Mouse (Mus musculus): ENCODE measurements around the gene Bcar1. TPM values are rescaled to one million over a fixed set of nuclear protein-coding genes. Genes with fewer than 3 reads are reported as not detected.

The Bcar1 gene
- polyA plus RNA-seq, 1 experiment from 2014 or later: 46.6 TPM

DNA sequence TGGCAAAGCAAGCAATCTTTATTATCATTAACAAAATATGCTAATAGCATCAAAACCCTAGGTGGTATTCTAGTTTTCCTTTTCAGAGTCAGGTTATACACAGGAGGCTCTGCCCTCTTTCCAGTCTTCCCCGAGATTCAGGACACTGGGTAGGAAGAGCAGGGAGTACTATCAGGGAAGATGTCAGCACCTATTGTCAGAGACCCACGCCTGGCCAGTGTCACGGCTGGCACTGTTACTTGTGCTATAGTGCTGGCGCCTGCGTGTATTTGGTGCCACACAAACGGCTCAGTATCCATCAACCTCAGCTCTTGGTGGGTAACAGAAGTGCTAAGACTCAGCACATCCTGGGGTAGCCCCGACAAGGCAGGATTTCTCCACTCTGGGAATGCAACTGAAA, 29.4 kb upstream of the Bcar1 start:
- no peak for ATAC-seq (replicated peaks; ENCODE audit: insufficient number of reproducible peaks, low FRiP score, low TSS enrichment)
- H3K4me3 ChIP-seq (ENCODE audit: low read depth, low read length): no peak overlapping the region
- no peak overlapping the region for H3K4me2 ChIP-seq
- WGBS (ENCODE audit: insufficient replicate concordance): 27% methylated on average over 7 of the region's 7 CpGs
- H3K9me3 ChIP-seq (replicated peaks; ENCODE audit: control insufficient read depth, low read length): no peaks in the 10 kb centered on the region
- H3K36me3 ChIP-seq (ENCODE audit: control insufficient read depth, insufficient read depth, low read length): no peaks in the 10 kb centered on the region
- H3K27ac ChIP-seq (ENCODE audit: low read depth, low read length): 0 out of 2 replicates have a peak overlapping the region, but pooled peaks have one; percentile 17
- H3K27me3 ChIP-seq (ENCODE audit: control insufficient read depth, insufficient read depth, low read length): no peaks in the 10 kb centered on the region
- peaks cover 29% of the 10 kb centered on the region for H3K4me1 ChIP-seq (ENCODE audit: control insufficient read depth, insufficient read depth, low read length)
- no peak overlapping the region for H3K9ac ChIP-seq (ENCODE audit: low read depth, low read length)

DNA sequence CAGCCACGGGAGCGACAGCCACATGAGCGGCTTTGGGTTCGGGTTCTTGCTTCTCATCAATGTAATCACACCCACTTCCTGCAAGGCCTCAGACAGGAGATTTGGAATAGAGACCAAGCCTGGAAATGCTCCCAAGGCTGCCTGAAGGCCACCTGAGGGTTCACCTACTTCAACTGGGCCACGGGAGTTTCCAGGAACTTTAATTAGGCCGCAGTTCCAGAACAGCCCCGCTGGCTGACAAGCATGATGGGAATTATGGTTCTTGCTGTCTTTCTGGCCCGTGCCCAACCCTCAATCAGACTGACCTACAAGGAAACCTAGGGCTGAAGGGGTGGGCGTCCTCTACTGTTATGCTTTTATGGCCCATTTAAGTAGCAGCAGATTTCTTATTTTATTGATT, 28.5 kb upstream of the Bcar1 start:
- WGBS (ENCODE audit: insufficient replicate concordance): 78% methylated on average over 9 of the region's 9 CpGs
- Histone ChIP-seq H3K4me2 (no peak overlapping the region), H3K9me3 (replicated peaks; ENCODE audit: control insufficient read depth, low read length) (no peaks in the 10 kb centered on the region), H3K27me3 (ENCODE audit: control insufficient read depth, insufficient read depth, low read length) (no peaks in the 10 kb centered on the region), H3K9ac (ENCODE audit: low read depth, low read length) (no peak overlapping the region), H3K36me3 (ENCODE audit: control insufficient read depth, insufficient read depth, low read length) (no peaks in the 10 kb centered on the region), H3K4me1 (ENCODE audit: control insufficient read depth, insufficient read depth, low read length) (peaks cover 29% of the 10 kb centered on the region), H3K4me3 (ENCODE audit: low read depth, low read length) (no peak overlapping the region), H3K27ac (ENCODE audit: low read depth, low read length) (no peak overlapping the region)
- ATAC-seq (replicated peaks; ENCODE audit: insufficient number of reproducible peaks, low FRiP score, low TSS enrichment): no peak

DNA sequence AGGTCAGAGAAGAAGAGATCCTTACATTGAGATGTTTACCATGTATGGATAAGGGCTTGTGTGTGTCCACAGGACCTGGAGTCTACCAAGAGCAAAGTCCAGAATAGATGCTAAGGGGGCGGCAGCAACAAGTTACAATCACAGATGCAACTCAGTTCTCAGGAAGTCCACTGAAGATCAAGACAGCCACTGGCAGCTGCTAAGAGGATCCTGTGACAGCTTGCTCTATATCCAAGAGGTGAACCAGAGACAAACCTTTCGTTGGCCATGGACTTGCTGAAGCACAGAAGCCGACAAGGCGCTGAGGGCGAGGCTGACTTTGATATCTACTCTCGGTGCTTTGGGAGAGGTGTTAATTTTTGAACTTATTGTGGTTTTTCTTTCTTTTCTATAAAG, 28.0 kb upstream of the Bcar1 start:
- no peak for ATAC-seq (replicated peaks; ENCODE audit: insufficient number of reproducible peaks, low FRiP score, low TSS enrichment)
- Histone ChIP-seq H3K9me3 (replicated peaks; ENCODE audit: control insufficient read depth, low read length) (no peaks in the 10 kb centered on the region), H3K36me3 (ENCODE audit: control insufficient read depth, insufficient read depth, low read length) (no peaks in the 10 kb centered on the region), H3K4me3 (ENCODE audit: low read depth, low read length) (no peak overlapping the region), H3K4me1 (ENCODE audit: control insufficient read depth, insufficient read depth, low read length) (peaks cover 29% of the 10 kb centered on the region), H3K9ac (ENCODE audit: low read depth, low read length) (no peak overlapping the region), H3K27me3 (ENCODE audit: control insufficient read depth, insufficient read depth, low read length) (no peaks in the 10 kb centered on the region), H3K27ac (ENCODE audit: low read depth, low read length) (no peak overlapping the region), H3K4me2 (no peak overlapping the region)
- whole genome bisulfite sequencing (ENCODE audit: insufficient replicate concordance): 70% methylated on average over 6 of the region's 6 CpGs

DNA sequence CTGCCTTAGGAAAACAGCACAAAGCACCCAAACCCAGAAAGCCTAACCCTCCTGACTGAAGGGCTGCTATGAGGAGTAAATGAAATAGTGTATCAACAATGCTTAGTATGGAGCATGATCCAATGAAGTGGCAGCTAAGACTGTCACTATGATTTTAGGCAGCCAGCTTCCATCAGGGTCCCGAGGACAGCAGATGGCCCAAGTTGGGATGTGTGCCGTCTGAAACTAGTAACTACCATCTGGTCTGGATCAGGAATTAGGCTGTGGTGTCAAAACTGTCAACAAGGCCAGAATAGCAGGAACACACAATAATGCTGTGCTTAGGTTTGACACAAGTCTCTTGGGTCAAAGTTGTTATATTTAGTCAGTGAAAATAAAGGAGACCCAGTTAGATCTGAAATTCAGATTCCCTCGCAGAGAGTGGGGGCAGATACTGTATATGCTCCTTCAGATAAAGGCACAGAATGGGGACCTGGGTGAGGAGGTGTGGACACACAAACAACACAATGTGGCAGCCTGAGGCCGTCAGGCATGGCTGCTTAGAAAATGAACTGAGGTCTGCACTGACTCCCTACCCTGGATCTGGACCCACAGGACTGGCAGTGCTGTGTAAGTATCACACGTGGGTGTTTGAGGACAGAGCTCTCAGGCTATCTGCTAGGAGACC, 27.5 kb upstream of the Bcar1 start:
- Histone ChIP-seq H3K9me3 (replicated peaks; ENCODE audit: control insufficient read depth, low read length) (no peaks in the 10 kb centered on the region), H3K36me3 (ENCODE audit: control insufficient read depth, insufficient read depth, low read length) (no peaks in the 10 kb centered on the region), H3K27me3 (ENCODE audit: control insufficient read depth, insufficient read depth, low read length) (no peaks in the 10 kb centered on the region), H3K4me1 (ENCODE audit: control insufficient read depth, insufficient read depth, low read length) (peaks cover 29% of the 10 kb centered on the region), H3K27ac (ENCODE audit: low read depth, low read length) (no peak overlapping the region), H3K9ac (ENCODE audit: low read depth, low read length) (no peak overlapping the region), H3K4me3 (ENCODE audit: low read depth, low read length) (no peak overlapping the region), H3K4me2 (no peak overlapping the region)
- ATAC-seq (replicated peaks; ENCODE audit: insufficient number of reproducible peaks, low FRiP score, low TSS enrichment): no peak
- 56% methylated on average over 5 of the region's 5 CpGs for WGBS (ENCODE audit: insufficient replicate concordance)

DNA sequence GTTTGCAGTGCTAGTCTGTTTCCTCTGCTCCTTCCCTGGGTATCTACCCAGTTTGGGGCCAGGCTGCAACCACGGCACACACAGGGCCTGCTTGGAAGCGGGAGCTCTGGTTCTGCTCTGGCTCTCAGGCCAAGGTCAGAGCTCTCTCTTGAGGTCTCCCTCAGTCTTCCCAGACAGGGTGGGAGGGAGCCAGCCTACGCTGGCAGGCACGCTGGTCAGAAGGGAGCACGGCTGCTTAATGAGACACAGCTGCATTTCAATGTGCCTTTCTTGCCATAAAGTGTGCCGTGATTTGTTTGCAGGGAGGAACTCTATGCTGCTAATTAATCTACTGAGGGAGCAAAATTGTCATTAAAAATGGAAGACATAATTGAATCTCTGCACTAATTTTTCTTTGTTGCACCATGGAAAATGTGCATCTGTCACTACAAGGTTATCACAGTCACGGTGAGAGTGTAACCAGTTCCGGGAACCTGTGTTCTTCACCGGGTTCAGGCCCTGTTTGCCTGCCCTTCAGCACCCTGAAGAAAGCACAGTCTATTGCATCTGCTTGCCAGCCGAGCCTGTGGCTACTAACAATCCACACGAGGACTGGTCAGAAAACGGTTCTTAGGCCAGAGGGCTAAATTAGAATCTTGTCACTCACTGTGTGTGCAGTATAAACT, 26.3 kb upstream of the Bcar1 start:
- H3K27me3 ChIP-seq (ENCODE audit: control insufficient read depth, insufficient read depth, low read length): no peaks in the 10 kb centered on the region
- no peak overlapping the region for H3K4me2 ChIP-seq
- no peaks in the 10 kb centered on the region for H3K9me3 ChIP-seq (replicated peaks; ENCODE audit: control insufficient read depth, low read length)
- WGBS (ENCODE audit: insufficient replicate concordance): 58% methylated on average over 12 of the region's 12 CpGs
- peaks cover 5% of the 10 kb centered on the region for H3K36me3 ChIP-seq (ENCODE audit: control insufficient read depth, insufficient read depth, low read length)
- ATAC-seq (replicated peaks; ENCODE audit: insufficient number of reproducible peaks, low FRiP score, low TSS enrichment): no peak
- H3K9ac ChIP-seq (ENCODE audit: low read depth, low read length): no peak overlapping the region
- peaks cover 29% of the 10 kb centered on the region for H3K4me1 ChIP-seq (ENCODE audit: control insufficient read depth, insufficient read depth, low read length)
- no peak overlapping the region for H3K4me3 ChIP-seq (ENCODE audit: low read depth, low read length)
- peak overlapping the region; percentile 22; the same call in 1 of the 2 replicates for H3K27ac ChIP-seq (ENCODE audit: low read depth, low read length)

DNA sequence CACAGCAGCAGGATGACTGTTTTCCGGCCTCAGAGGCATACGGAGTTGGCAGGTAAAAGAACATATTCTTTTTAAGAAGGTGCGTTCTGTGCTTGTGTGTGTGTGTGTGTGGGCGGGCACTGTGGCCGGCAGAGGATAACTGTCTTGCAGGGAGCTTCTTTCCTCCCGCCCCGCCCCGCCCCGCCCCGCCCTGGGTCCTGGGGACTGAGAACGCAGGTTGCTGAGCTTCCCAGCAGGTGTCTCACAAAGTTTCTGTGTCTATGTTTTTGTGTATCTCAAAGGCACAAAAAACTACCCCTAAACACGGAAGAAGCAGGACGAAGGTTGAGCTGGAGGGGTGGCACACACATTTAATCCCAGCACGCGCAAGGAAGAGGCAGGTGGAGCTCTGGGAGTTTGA, 25.7 kb upstream of the Bcar1 start:
- H3K9me3 ChIP-seq (replicated peaks; ENCODE audit: control insufficient read depth, low read length): no peaks in the 10 kb centered on the region
- peak overlapping the region; percentile 22; the same call in 1 of the 2 replicates for H3K27ac ChIP-seq (ENCODE audit: low read depth, low read length)
- WGBS (ENCODE audit: insufficient replicate concordance): 69% methylated on average over 15 of the region's 15 CpGs
- H3K4me2 ChIP-seq: no peak overlapping the region
- no peak for ATAC-seq (replicated peaks; ENCODE audit: insufficient number of reproducible peaks, low FRiP score, low TSS enrichment)
- H3K36me3 ChIP-seq (ENCODE audit: control insufficient read depth, insufficient read depth, low read length): peaks cover 5% of the 10 kb centered on the region
- H3K9ac ChIP-seq (ENCODE audit: low read depth, low read length): no peak overlapping the region
- H3K4me3 ChIP-seq (ENCODE audit: low read depth, low read length): no peak overlapping the region
- no peaks in the 10 kb centered on the region for H3K27me3 ChIP-seq (ENCODE audit: control insufficient read depth, insufficient read depth, low read length)
- peaks cover 25% of the 10 kb centered on the region for H3K4me1 ChIP-seq (ENCODE audit: control insufficient read depth, insufficient read depth, low read length)

DNA sequence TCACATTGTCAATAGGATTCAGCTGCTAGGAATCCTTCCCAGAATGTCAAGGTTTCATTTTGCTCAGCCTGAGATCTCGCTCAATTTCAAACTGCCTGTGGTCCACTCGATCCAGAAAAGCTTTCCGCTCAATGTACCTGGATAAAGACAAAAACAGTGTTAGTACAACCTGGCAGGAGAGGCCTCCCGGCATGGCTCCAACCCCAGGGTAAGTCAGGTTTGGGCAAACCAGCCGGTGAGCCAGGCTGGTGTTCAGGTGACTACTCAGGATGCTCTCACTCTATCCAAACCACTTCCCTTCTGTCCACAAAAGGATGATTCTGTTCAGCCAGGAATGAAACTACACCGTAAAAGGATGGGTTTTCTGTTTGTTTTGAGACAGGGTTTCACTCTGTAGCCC, 25.0 kb upstream of the Bcar1 start:
- no peak overlapping the region for H3K9ac ChIP-seq (ENCODE audit: low read depth, low read length)
- H3K36me3 ChIP-seq (ENCODE audit: control insufficient read depth, insufficient read depth, low read length): peaks cover 5% of the 10 kb centered on the region
- peaks cover 19% of the 10 kb centered on the region for H3K4me1 ChIP-seq (ENCODE audit: control insufficient read depth, insufficient read depth, low read length)
- ATAC-seq (replicated peaks; ENCODE audit: insufficient number of reproducible peaks, low FRiP score, low TSS enrichment): no peak
- no peak overlapping the region for H3K4me2 ChIP-seq
- 90% methylated on average over 6 of the region's 6 CpGs for WGBS (ENCODE audit: insufficient replicate concordance)
- no peaks in the 10 kb centered on the region for H3K9me3 ChIP-seq (replicated peaks; ENCODE audit: control insufficient read depth, low read length)
- H3K4me3 ChIP-seq (ENCODE audit: low read depth, low read length): no peak overlapping the region
- no peak overlapping the region for H3K27ac ChIP-seq (ENCODE audit: low read depth, low read length)
- H3K27me3 ChIP-seq (ENCODE audit: control insufficient read depth, insufficient read depth, low read length): no peaks in the 10 kb centered on the region

DNA sequence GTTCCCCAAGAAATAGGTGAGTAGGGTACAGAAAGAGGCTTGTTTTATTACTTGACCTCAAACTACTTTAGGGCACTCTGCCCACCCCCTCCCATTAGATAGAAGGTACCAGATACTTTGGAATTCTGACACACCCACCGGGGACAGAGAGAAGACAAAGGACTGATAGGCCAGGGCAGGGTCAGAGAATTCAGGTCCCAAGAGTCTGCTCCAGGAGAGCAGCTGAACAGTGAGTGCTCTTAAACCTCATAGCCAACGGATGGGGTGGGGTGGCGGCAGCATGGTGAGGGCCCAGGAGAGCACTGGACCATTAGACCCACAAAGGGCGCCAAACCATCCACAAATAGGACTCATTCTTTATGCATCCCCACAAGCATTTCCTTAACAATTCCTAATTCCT, 22.0 kb upstream of the Bcar1 start:
- Histone ChIP-seq H3K36me3 (ENCODE audit: control insufficient read depth, insufficient read depth, low read length) (peaks cover 5% of the 10 kb centered on the region), H3K4me1 (ENCODE audit: control insufficient read depth, insufficient read depth, low read length) (peaks cover 7% of the 10 kb centered on the region), H3K9ac (ENCODE audit: low read depth, low read length) (no peak overlapping the region), H3K4me3 (ENCODE audit: low read depth, low read length) (no peak overlapping the region), H3K27me3 (ENCODE audit: control insufficient read depth, insufficient read depth, low read length) (no peaks in the 10 kb centered on the region), H3K27ac (ENCODE audit: low read depth, low read length) (no peak overlapping the region), H3K9me3 (replicated peaks; ENCODE audit: control insufficient read depth, low read length) (no peaks in the 10 kb centered on the region), H3K4me2 (no peak overlapping the region)
- ATAC-seq (replicated peaks; ENCODE audit: insufficient number of reproducible peaks, low FRiP score, low TSS enrichment): no peak
- whole genome bisulfite sequencing (ENCODE audit: insufficient replicate concordance): 77% methylated on average over 4 of the region's 4 CpGs

DNA sequence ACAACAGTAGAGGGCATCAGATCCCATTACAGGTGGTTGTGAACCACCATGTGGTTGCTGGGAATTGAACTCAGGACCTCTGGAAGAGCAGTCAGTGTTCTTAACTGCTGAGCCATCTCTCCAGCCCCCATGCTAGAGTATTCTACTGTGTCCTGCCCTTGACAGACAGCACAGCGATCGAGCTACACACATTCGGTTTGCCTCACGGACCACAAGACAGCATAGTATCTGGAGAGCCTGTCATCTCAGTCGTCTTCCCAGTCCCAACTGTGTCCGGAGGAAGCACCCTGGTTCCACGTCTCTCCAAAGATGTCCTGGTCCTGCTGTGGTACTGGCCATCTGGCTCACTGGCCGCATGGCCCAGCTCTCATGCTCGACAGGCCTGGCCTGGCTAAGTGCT, 21.5 kb upstream of the Bcar1 start:
- Histone ChIP-seq H3K27me3 (ENCODE audit: control insufficient read depth, insufficient read depth, low read length) (no peaks in the 10 kb centered on the region), H3K4me3 (ENCODE audit: low read depth, low read length) (no peak overlapping the region), H3K4me1 (ENCODE audit: control insufficient read depth, insufficient read depth, low read length) (peaks cover 6% of the 10 kb centered on the region), H3K4me2 (no peak overlapping the region), H3K36me3 (ENCODE audit: control insufficient read depth, insufficient read depth, low read length) (peaks cover 5% of the 10 kb centered on the region), H3K27ac (ENCODE audit: low read depth, low read length) (no peak overlapping the region), H3K9ac (ENCODE audit: low read depth, low read length) (no peak overlapping the region), H3K9me3 (replicated peaks; ENCODE audit: control insufficient read depth, low read length) (no peaks in the 10 kb centered on the region)
- 89% methylated on average over 9 of the region's 9 CpGs for WGBS (ENCODE audit: insufficient replicate concordance)
- ATAC-seq (replicated peaks; ENCODE audit: insufficient number of reproducible peaks, low FRiP score, low TSS enrichment): no peak

Measured in heart, embryonic 11.5 days (tissue).